Mouse (Mus musculus) midbrain, embryonic 15.5 days (tissue): ENCODE measurements around the gene 1600014C23Rik. TPM values are rescaled to one million over a fixed set of nuclear protein-coding genes. Genes with fewer than 3 reads are reported as not detected.

Experiments used
- ATAC-seq: fragments of 200-750 bp; cut with Nextera tagmentation; replicated peaks from 2 replicates; pipeline ENCODE4 v1.8.0; 2017; ENCODE audit warnings: moderate TSS enrichment
- H3K27ac ChIP-seq: fragments of 300-500 bp; sonication (generic); 2 replicates; pipeline ENCODE4 v1.5.1; 2015; ENCODE audit warnings: mild to moderate bottlenecking, inconsistent platforms
- H3K27me3 ChIP-seq: fragments of 300-500 bp; sonication (generic); replicated peaks from 2 replicates; pipeline ENCODE4 v1.6.1; 2015; ENCODE audit warnings: inconsistent platforms
- H3K36me3 ChIP-seq: fragments of 300-500 bp; sonication (generic); replicated peaks from 2 replicates; pipeline ENCODE4 v1.6.1; 2015; ENCODE audit warnings: inconsistent platforms
- H3K4me1 ChIP-seq: fragments of 300-500 bp; sonication (generic); 2 replicates; pipeline ENCODE4 v1.6.1; 2015; ENCODE audit warnings: inconsistent platforms
- H3K4me2 ChIP-seq: fragments of 300-500 bp; sonication (generic); 2 replicates; pipeline ENCODE4 v1.6.1; 2015; ENCODE audit warnings: inconsistent platforms, mild to moderate bottlenecking, moderate library complexity
- H3K4me3 ChIP-seq: fragments of 300-500 bp; sonication (generic); 2 replicates; pipeline ENCODE4 v1.5.1; 2015; ENCODE audit warnings: mild to moderate bottlenecking, inconsistent platforms
- H3K9ac ChIP-seq: fragments of 300-500 bp; sonication (generic); 2 replicates; pipeline ENCODE4 v1.6.1; 2015; ENCODE audit warnings: mild to moderate bottlenecking, inconsistent platforms
- H3K9me3 ChIP-seq: fragments of 300-500 bp; sonication (generic); 2 replicates; pipeline ENCODE4 v1.6.1; 2016; ENCODE audit warnings: inconsistent platforms
- WGBS: fragments of 180-500 bp; shearing (Covaris S2); methylation state at CpG from one replicate; pipeline ENCODE4 v1.1.7; 2015; ENCODE audit warnings: mixed read lengths; 5-methylcytosine and 5-hydroxymethylcytosine counted together
- polyA plus RNA-seq: library from polyadenylated mRNA; unstranded; fragments of >200 nt; fragmentation: Nextera tagmentation; extraction: Ambion mirVana; gene quantifications from 2 replicates; pipeline ENCODE4 v1.2.1, GENCODE M21; 2015

1600014C23Rik gene
- polyA plus RNA-seq, 1 experiment from 2014 or later = 0.61 TPM

GRCm38 (mm10) chr17:45747858-45748785 lies 14.5 kb upstream of the 1600014C23Rik start:
- H3K4me2 ChIP-seq = no peak overlapping the region
- no peak overlapping the region for H3K4me3 ChIP-seq
- no peaks in the 10 kb centered on the region for H3K36me3 ChIP-seq
- no peaks in the 10 kb centered on the region for H3K9me3 ChIP-seq
- no peak overlapping the region for H3K9ac ChIP-seq
- no peak for ATAC-seq
- no peaks in the 10 kb centered on the region for H3K27me3 ChIP-seq
- no peak overlapping the region for H3K27ac ChIP-seq
- WGBS = 63% methylated on average over 16 of the region's 16 CpGs
- H3K4me1 ChIP-seq = no peaks in the 10 kb centered on the region

- H3K4me1 ChIP-seq = no peaks in the 10 kb centered on the region
- 98% methylated on average over 4 of the region's 4 CpGs for WGBS
- no peaks in the 10 kb centered on the region for H3K9me3 ChIP-seq
- no peak overlapping the region for H3K4me2 ChIP-seq
- H3K27me3 ChIP-seq = no peaks in the 10 kb centered on the region
- no peak overlapping the region for H3K9ac ChIP-seq
- no peak for ATAC-seq
- no peaks in the 10 kb centered on the region for H3K36me3 ChIP-seq
- no peak overlapping the region for H3K27ac ChIP-seq
- no peak overlapping the region for H3K4me3 ChIP-seq
Measured at GRCm38 (mm10) chr17:45747293-45747692, 13.6 kb upstream of the 1600014C23Rik start.

- H3K9me3 ChIP-seq = no peaks in the 10 kb centered on the region
- H3K27me3 ChIP-seq = no peaks in the 10 kb centered on the region
- no peaks in the 10 kb centered on the region for H3K36me3 ChIP-seq
- H3K4me1 ChIP-seq = no peaks in the 10 kb centered on the region
- WGBS = 78% methylated on average over 12 of the region's 12 CpGs
- no peak for ATAC-seq
- no peak overlapping the region for H3K4me2 ChIP-seq
- no peak overlapping the region for H3K9ac ChIP-seq
- no peak overlapping the region for H3K4me3 ChIP-seq
- H3K27ac ChIP-seq = no peak overlapping the region
Measured at GRCm38 (mm10) chr17:45746755-45747154, 13.1 kb upstream of the 1600014C23Rik start.

- no peaks in the 10 kb centered on the region for H3K9me3 ChIP-seq
- H3K27me3 ChIP-seq = no peaks in the 10 kb centered on the region
- no peak overlapping the region for H3K27ac ChIP-seq
- H3K9ac ChIP-seq = no peak overlapping the region
- WGBS = 95% methylated on average over 2 of the region's 2 CpGs
- H3K4me2 ChIP-seq = no peak overlapping the region
- H3K4me3 ChIP-seq = no peak overlapping the region
- no peak for ATAC-seq
- H3K4me1 ChIP-seq = no peaks in the 10 kb centered on the region
- H3K36me3 ChIP-seq = no peaks in the 10 kb centered on the region
Measured at GRCm38 (mm10) chr17:45745629-45746028, 12.0 kb upstream of the 1600014C23Rik start.

GRCm38 (mm10) chr17:45742371-45743147 lies 8.9 kb upstream of the 1600014C23Rik start:
- no peak overlapping the region for H3K9ac ChIP-seq
- no peaks in the 10 kb centered on the region for H3K9me3 ChIP-seq
- WGBS = 57% methylated on average over 13 of the region's 13 CpGs
- no peak overlapping the region for H3K27ac ChIP-seq
- H3K27me3 ChIP-seq = no peaks in the 10 kb centered on the region
- no peak overlapping the region for H3K4me2 ChIP-seq
- no peak for ATAC-seq
- H3K4me3 ChIP-seq = no peak overlapping the region
- no peaks in the 10 kb centered on the region for H3K36me3 ChIP-seq
- H3K4me1 ChIP-seq = peaks cover under 1% of the 10 kb centered on the region

GRCm38 (mm10) chr17:45737078-45737601 lies 3.5 kb upstream of the 1600014C23Rik start:
- 18% methylated on average over 10 of the region's 10 CpGs for WGBS
- Histone ChIP-seq H3K9me3 (no peaks in the 10 kb centered on the region), H3K36me3 (no peaks in the 10 kb centered on the region), H3K4me1 (peaks cover 39% of the 10 kb centered on the region), H3K4me2 (peak overlapping the region; percentile 79), H3K9ac (peak overlapping the region; percentile 65), H3K27ac (peak overlapping the region; percentile 94), H3K4me3 (peak overlapping the region; percentile 49), H3K27me3 (0 out of 2 replicates have a peak, but pooled peaks cover 7% of the 10 kb centered on the region)
- ATAC-seq = peak; percentile 41

GRCm38 (mm10) chr17:45736311-45737077 lies 2.9 kb upstream of the 1600014C23Rik start:
- peak overlapping the region; percentile 49 for H3K4me3 ChIP-seq
- peaks cover 39% of the 10 kb centered on the region for H3K4me1 ChIP-seq
- 0 out of 2 replicates have a peak, but pooled peaks cover 7% of the 10 kb centered on the region for H3K27me3 ChIP-seq
- H3K9me3 ChIP-seq = no peaks in the 10 kb centered on the region
- peak overlapping the region; percentile 79 for H3K4me2 ChIP-seq
- H3K27ac ChIP-seq = peak overlapping the region; percentile 94
- H3K36me3 ChIP-seq = no peaks in the 10 kb centered on the region
- WGBS = under 1% methylated on average over 62 of the region's 72 CpGs
- peak; percentile 76 for ATAC-seq
- H3K9ac ChIP-seq = peak overlapping the region; percentile 67

- H3K4me2 ChIP-seq = peak overlapping the region; percentile 79
- H3K4me3 ChIP-seq = peak overlapping the region; percentile 49
- 0 out of 2 replicates have a peak, but pooled peaks cover 7% of the 10 kb centered on the region for H3K27me3 ChIP-seq
- H3K9ac ChIP-seq = peak overlapping the region; percentile 67
- WGBS = 9% methylated on average over 10 of the region's 10 CpGs
- peak overlapping the region; percentile 94 for H3K27ac ChIP-seq
- ATAC-seq = peak; percentile 15
- peaks cover 39% of the 10 kb centered on the region for H3K4me1 ChIP-seq
- no peaks in the 10 kb centered on the region for H3K9me3 ChIP-seq
- no peaks in the 10 kb centered on the region for H3K36me3 ChIP-seq
Measured at GRCm38 (mm10) chr17:45735382-45736310, 2.0 kb upstream of the 1600014C23Rik start.

- no peak for ATAC-seq
- 61% methylated on average over 4 of the region's 4 CpGs for WGBS
- Histone ChIP-seq H3K27ac (peak overlapping the region; percentile 51), H3K9ac (no peak overlapping the region; the same call in 1 of the 2 replicates), H3K36me3 (no peaks in the 10 kb centered on the region), H3K4me1 (peaks cover 39% of the 10 kb centered on the region), H3K27me3 (0 out of 2 replicates have a peak, but pooled peaks cover 7% of the 10 kb centered on the region), H3K9me3 (no peaks in the 10 kb centered on the region), H3K4me2 (no peak overlapping the region), H3K4me3 (no peak overlapping the region)
Measured at GRCm38 (mm10) chr17:45734881-45735280, 1.2 kb upstream of the 1600014C23Rik start.

GRCm38 (mm10) chr17:45734333-45734732 lies 689 bp upstream of the 1600014C23Rik start:
- 12% methylated on average over 3 of the region's 3 CpGs for WGBS
- Histone ChIP-seq H3K9ac (no peak overlapping the region), H3K36me3 (no peaks in the 10 kb centered on the region), H3K4me1 (peaks cover 39% of the 10 kb centered on the region), H3K4me3 (0 out of 2 replicates have a peak overlapping the region, but pooled peaks have one; percentile 32), H3K27ac (peak overlapping the region; percentile 51; the same call in 1 of the 2 replicates), H3K4me2 (peak overlapping the region; percentile 79), H3K9me3 (no peaks in the 10 kb centered on the region), H3K27me3 (0 out of 2 replicates have a peak, but pooled peaks cover 7% of the 10 kb centered on the region)
- ATAC-seq = no peak
